Mouse (Mus musculus) CH12.LX (cell line): ENCODE results near the gene Ccn5. TPM values are rescaled to one million over a fixed set of nuclear protein-coding genes. Genes with fewer than 3 reads are reported as not detected.
A peak's percentile ranks its signal among the peaks of the same experiment; 100 is the strongest.

Source experiments
- DNase-seq: peaks from one replicate; pipeline ENCODE4 v3.0.0-alpha.2; 2013; ENCODE audit errors: extremely low read depth
- H3K27ac ChIP-seq: 2 replicates; pipeline ENCODE4 v1.5.1; 2012; ENCODE audit warnings: low read depth, mild to moderate bottlenecking, control low read depth, moderate library complexity; ENCODE audit not compliant: insufficient read depth
- H3K27me3 ChIP-seq: replicated peaks from 2 replicates; pipeline ENCODE3; 2012; ENCODE audit warnings: inconsistent platforms
- H3K36me3 ChIP-seq, 2 experiments: replicated peaks in 1 of 2; 2 replicates each; pipeline versions ENCODE3 to v1.6.1; 2012; ENCODE audit warnings: inconsistent platforms in 1 of 2, low read length in 1 of 2, mild to moderate bottlenecking in 1 of 2, mixed read lengths in 1 of 2, moderate library complexity in 1 of 2; ENCODE audit not compliant: control insufficient read depth in 1 of 2, insufficient read depth in 1 of 2
- H3K4me1 ChIP-seq, 2 experiments: 2 replicates each; pipeline ENCODE4 v1.6.1; 2012; ENCODE audit warnings: inconsistent platforms in 1 of 2, moderate library complexity in 1 of 2; ENCODE audit not compliant: insufficient read depth in 2 of 2, control insufficient read depth in 1 of 2
- H3K4me2 ChIP-seq: 2 replicates; pipeline ENCODE4 v1.6.1; 2012; ENCODE audit warnings: low read depth, mild to moderate bottlenecking, control low read depth; ENCODE audit not compliant: poor library complexity, insufficient read depth, severe bottlenecking
- H3K4me3 ChIP-seq, 3 experiments: fragments of 150-350 bp in 1 of 3; sonication (generic) in 1 of 3; replicated peaks in 1 of 3; 2 replicates each; pipeline versions ENCODE3 to v1.5.1; 2011 to 2012; ENCODE audit warnings: low read depth in 2 of 3, low read length in 2 of 3, mild to moderate bottlenecking in 2 of 3, moderate library complexity in 2 of 3, control low read depth in 1 of 3, improper control_type of control experiment in 1 of 3, inconsistent platforms in 1 of 3, mixed read lengths in 1 of 3; ENCODE audit not compliant: poor library complexity in 1 of 3
- H3K79me2 ChIP-seq: replicated peaks from 2 replicates; pipeline ENCODE4 v1.6.1; 2012; ENCODE audit warnings: mild to moderate bottlenecking, moderate library complexity; ENCODE audit not compliant: control insufficient read depth, poor library complexity, insufficient read depth, severe bottlenecking; ENCODE audit errors: extremely low read depth
- H3K9ac ChIP-seq: 2 replicates; pipeline ENCODE4 v1.6.1; 2012; ENCODE audit warnings: low read depth, mild to moderate bottlenecking, control low read depth, moderate library complexity; ENCODE audit not compliant: insufficient read depth
- H3K9me3 ChIP-seq: replicated peaks from 2 replicates; pipeline ENCODE3; 2012; ENCODE audit warnings: low read length, inconsistent platforms, mixed read lengths
- BHLHE40 ChIP-seq: IDR thresholded peaks from 2 replicates; pipeline ENCODE4 v1.6.1; 2011; ENCODE audit warnings: mild to moderate bottlenecking, low read depth, low read length, improper control_type of control experiment
- CHD1 ChIP-seq: IDR thresholded peaks from 2 replicates; pipeline ENCODE4 v1.6.1; 2012; ENCODE audit warnings: low read depth, low read length, improper control_type of control experiment, inconsistent platforms
- CHD2 ChIP-seq: IDR thresholded peaks from 2 replicates; pipeline ENCODE4 v1.6.1; 2011; ENCODE audit warnings: low read length, improper control_type of control experiment
- E2F4 ChIP-seq: IDR thresholded peaks from 2 replicates; pipeline ENCODE4 v1.6.1; 2011; ENCODE audit warnings: low read depth, low read length, improper control_type of control experiment; ENCODE audit not compliant: insufficient replicate concordance
- ELF1 ChIP-seq: IDR thresholded peaks from 2 replicates; pipeline ENCODE4 v1.6.1; 2014; ENCODE audit warnings: low read depth, mild to moderate bottlenecking, inconsistent platforms, low read length, improper control_type of control experiment
- EP300 ChIP-seq: IDR thresholded peaks from 2 replicates; pipeline ENCODE4 v1.6.1; 2011; ENCODE audit warnings: low read length, improper control_type of control experiment
- ETS1 ChIP-seq: conservative IDR thresholded peaks from 2 replicates; pipeline ENCODE4 v1.6.1; 2012; ENCODE audit warnings: low read depth, mild to moderate bottlenecking, inconsistent platforms, low read length, improper control_type of control experiment, moderate library complexity
- GABPA ChIP-seq: IDR thresholded peaks from 2 replicates; pipeline ENCODE4 v1.6.1; 2012; ENCODE audit warnings: low read depth, low read length, improper control_type of control experiment, inconsistent platforms; ENCODE audit not compliant: insufficient replicate concordance
- HCFC1 ChIP-seq: IDR thresholded peaks from 2 replicates; pipeline ENCODE4 v1.6.1; 2012; ENCODE audit warnings: low read depth, mild to moderate bottlenecking, inconsistent platforms, low read length, improper control_type of control experiment
- IRF4 ChIP-seq: IDR thresholded peaks from 2 replicates; pipeline ENCODE4 v1.6.1; 2014; ENCODE audit warnings: low read depth, mild to moderate bottlenecking, inconsistent platforms, low read length, improper control_type of control experiment
- JUN ChIP-seq: IDR thresholded peaks from 2 replicates; pipeline ENCODE4 v1.6.1; 2011; ENCODE audit warnings: low read depth, mild to moderate bottlenecking, low read length, improper control_type of control experiment, moderate library complexity; ENCODE audit not compliant: insufficient read depth
- JUND ChIP-seq: conservative IDR thresholded peaks from 2 replicates; pipeline ENCODE4 v1.6.1; 2011; ENCODE audit warnings: low read depth, low read length, improper control_type of control experiment
- MAFK ChIP-seq: IDR thresholded peaks from 2 replicates; pipeline ENCODE4 v1.6.1; 2011; ENCODE audit warnings: low read length, improper control_type of control experiment; ENCODE audit not compliant: insufficient replicate concordance
- MAX ChIP-seq: IDR thresholded peaks from 2 replicates; pipeline ENCODE4 v1.6.1; 2011; ENCODE audit warnings: low read length, improper control_type of control experiment
- MEF2A ChIP-seq: IDR thresholded peaks from 2 replicates; pipeline ENCODE4 v1.6.1; 2014; ENCODE audit warnings: low read depth, mild to moderate bottlenecking, inconsistent platforms, low read length, improper control_type of control experiment, borderline replicate concordance
- MXI1 ChIP-seq: IDR thresholded peaks from 2 replicates; pipeline ENCODE4 v1.6.1; 2011; ENCODE audit warnings: mild to moderate bottlenecking, low read depth, low read length, improper control_type of control experiment
- MYC ChIP-seq: IDR thresholded peaks from 2 replicates; pipeline ENCODE4 v1.6.1; 2011; ENCODE audit warnings: low read depth, mild to moderate bottlenecking, improper control_type of control experiment, low read length
- NRF1 ChIP-seq: IDR thresholded peaks from 2 replicates; pipeline ENCODE4 v1.6.1; 2014; ENCODE audit warnings: low read depth, mild to moderate bottlenecking, inconsistent platforms, low read length, improper control_type of control experiment, moderate library complexity
- POLR2A ChIP-seq: IDR thresholded peaks from 2 replicates; pipeline ENCODE4 v1.6.1; 2011; ENCODE audit warnings: low read depth, mild to moderate bottlenecking, improper control_type of control experiment, low read length
- POLR2AphosphoS2 ChIP-seq: IDR thresholded peaks from 2 replicates; pipeline ENCODE4 v1.6.1; 2011; ENCODE audit warnings: low read depth, low read length, improper control_type of control experiment
- RAD21 ChIP-seq: IDR thresholded peaks from 2 replicates; pipeline ENCODE4 v1.6.1; 2011; ENCODE audit warnings: low read depth, mild to moderate bottlenecking, low read length, improper control_type of control experiment, moderate library complexity
- RCOR1 ChIP-seq: conservative IDR thresholded peaks from 2 replicates; pipeline ENCODE4 v1.6.1; 2012; ENCODE audit warnings: low read depth, mild to moderate bottlenecking, inconsistent platforms, low read length, improper control_type of control experiment
- SIN3A ChIP-seq: IDR thresholded peaks from 2 replicates; pipeline ENCODE4 v1.6.1; 2012; ENCODE audit warnings: low read length, improper control_type of control experiment, inconsistent platforms
- SMC3 ChIP-seq: IDR thresholded peaks from 2 replicates; pipeline ENCODE4 v1.6.1; 2011; ENCODE audit warnings: low read depth, low read length, improper control_type of control experiment
- TCF12 ChIP-seq: IDR thresholded peaks from 2 replicates; pipeline ENCODE4 v1.6.1; 2014; ENCODE audit warnings: low read depth, mild to moderate bottlenecking, inconsistent platforms, low read length, improper control_type of control experiment
- UBTF ChIP-seq: IDR thresholded peaks from 2 replicates; pipeline ENCODE4 v1.6.1; 2012; ENCODE audit warnings: low read depth, mild to moderate bottlenecking, inconsistent platforms, low read length, improper control_type of control experiment, moderate library complexity
- USF2 ChIP-seq: conservative IDR thresholded peaks from 2 replicates; pipeline ENCODE4 v1.6.1; 2011; ENCODE audit warnings: low read depth, low read length, improper control_type of control experiment
- ZC3H11A ChIP-seq: IDR thresholded peaks from 2 replicates; pipeline ENCODE4 v1.6.1; 2012; ENCODE audit warnings: low read depth, mild to moderate bottlenecking, inconsistent platforms, low read length, improper control_type of control experiment
- ZKSCAN1 ChIP-seq: IDR thresholded peaks from 2 replicates; pipeline ENCODE4 v1.6.1; 2012; ENCODE audit warnings: low read depth, inconsistent platforms, low read length, improper control_type of control experiment, borderline replicate concordance
- dilution Hi-C: fragments of 300-500 bp; cut with MboI; formaldehyde crosslinking; loops from 2 replicates; pipeline ENCODE4 v1.14.3; 2020; ENCODE audit warnings: low sequenced_read_pairs; ENCODE audit not compliant: extremely low pct_unique_long_range_greater_than_20kb, extremely low pct_ligation_motif_present
- in situ Hi-C: fragments of 300-500 bp; cut with MboI; formaldehyde crosslinking; loops from 3 replicates; pipeline ENCODE4 v1.14.3; 2019; ENCODE audit warnings: low sequenced_read_pairs, low pct_ligation_motif_present, low pct_unique_long_range_greater_than_20kb, mixed read lengths
- polyA plus RNA-seq: library from polyadenylated mRNA; unstranded; fragments of >175 nt; gene quantifications from 2 replicates; pipeline ENCODE4 v1.2.1, GENCODE M21; 2012; ENCODE audit warnings: low read depth; ENCODE audit not compliant: insufficient read length
- total RNA-seq, 2 experiments: library from RNA; depleted of rRNA; stranded (reverse); fragments of 300-350 nt in 1 of 2; fragments of >200 nt in 1 of 2; gene quantifications; 2 replicates each; pipeline ENCODE4 v1.2.3; 2012 to 2014

Gene Ccn5
- total and polyA plus RNA-seq, 3 experiments, result not detected

- dilution Hi-C loops, result no loop called here
- in situ Hi-C loops, result no loop called here
- Histone ChIP-seq H3K4me2 (no peak overlapping the region), H3K9me3 (no peaks in the 10 kb centered on the region), H3K4me1 (peaks cover 9 to 16% of the 10 kb centered on the region in 2 experiments), H3K79me2 (no peaks in the 10 kb centered on the region), H3K4me3 (no peak overlapping the region), H3K9ac (no peak overlapping the region), H3K27ac (no peak overlapping the region), H3K27me3 (peaks cover 15% of the 10 kb centered on the region), H3K36me3 (no peaks in the 10 kb centered on the region)
- DNase-seq, result no peak
- TF ChIP-seq HCFC1, result no peak
Observed at GRCm38 (mm10) chr2:163826494-163826893, 5.8 kb downstream of the Ccn5 start.

- no peak overlapping the region for H3K4me2 ChIP-seq
Observed at GRCm38 (mm10) chr2:163831163-163831562, 10.5 kb downstream of the Ccn5 start.

GRCm38 (mm10) chr2:163838043-163838442 lies 17.4 kb downstream of the Ccn5 start:
- no peaks in the 10 kb centered on the region for H3K79me2 ChIP-seq
- no peaks in the 10 kb centered on the region for H3K9me3 ChIP-seq
- in situ Hi-C loops (no loop called here), dilution Hi-C loops (no loop called here)
- peak overlapping the region; percentile 24; the same call in 1 of the 2 replicates for H3K4me2 ChIP-seq
- H3K4me3 ChIP-seq, result no peak overlapping the region
- H3K27me3 ChIP-seq, result peaks cover 45% of the 10 kb centered on the region
- peak; percentile 85 for DNase-seq
- H3K4me1 ChIP-seq, result no peaks in the 10 kb centered on the region
- no peaks in the 10 kb centered on the region for H3K36me3 ChIP-seq
- no peak overlapping the region for H3K27ac ChIP-seq
- H3K9ac ChIP-seq, result no peak overlapping the region
- TF ChIP-seq MXI1, result no peak
- TF ChIP-seq MYC, result 0 out of 2 replicates have a peak, but pooled peaks have one; percentile 18
- TF ChIP-seq JUN, result no peak
- TF ChIP-seq ELF1, result 0 out of 2 replicates have a peak, but pooled peaks have one; percentile 26
- TF ChIP-seq SMC3, result peak; percentile 85
- no peak for TF ChIP-seq MAFK
- TF ChIP-seq EP300, result no peak
- TF ChIP-seq SIN3A, result 0 out of 2 replicates have a peak, but pooled peaks have one; percentile 24
- no peak for TF ChIP-seq CHD1
- TF ChIP-seq GABPA, result no peak
- TF ChIP-seq UBTF, result no peak
- TF ChIP-seq BHLHE40, result no peak
- peak; percentile 54; the same call in 1 of the 2 replicates for TF ChIP-seq TCF12
- TF ChIP-seq HCFC1, result no peak
- no peak for TF ChIP-seq POLR2AphosphoS2
- TF ChIP-seq MEF2A, result peak; percentile 53; the same call in 1 of the 2 replicates
- TF ChIP-seq RCOR1, result 0 out of 2 replicates have a peak, but pooled peaks have one; percentile 30

More at GRCm38 (mm10) chr2:163831163-163831562, 10.5 kb downstream of the Ccn5 start:
- Histone ChIP-seq H3K4me3 (no peak overlapping the region), H3K4me1 (peaks cover 11 to 24% of the 10 kb centered on the region in 2 experiments), H3K9me3 (no peaks in the 10 kb centered on the region), H3K36me3 (no peaks in the 10 kb centered on the region), H3K27me3 (peaks cover 2% of the 10 kb centered on the region), H3K27ac (no peak overlapping the region), H3K9ac (no peak overlapping the region), H3K79me2 (no peaks in the 10 kb centered on the region)
- in situ Hi-C loops (no loop called here), dilution Hi-C loops (no loop called here)
- no peak for TF ChIP-seq MEF2A
- TF ChIP-seq EP300, result no peak
- TF ChIP-seq NRF1, result no peak
- no peak for TF ChIP-seq TCF12
- TF ChIP-seq MAX, result no peak
- peak; percentile 24; the same call in 1 of the 2 replicates for TF ChIP-seq JUND
- no peak for TF ChIP-seq RAD21
- TF ChIP-seq ZC3H11A, result no peak
- no peak for TF ChIP-seq POLR2A
- no peak for TF ChIP-seq USF2
- TF ChIP-seq POLR2AphosphoS2, result no peak
- TF ChIP-seq ZKSCAN1, result no peak
- no peak for TF ChIP-seq HCFC1
- no peak for TF ChIP-seq SMC3
- no peak for TF ChIP-seq SIN3A
- TF ChIP-seq E2F4, result no peak
- no peak for TF ChIP-seq UBTF
- TF ChIP-seq CHD2, result 0 out of 2 replicates have a peak, but pooled peaks have one; percentile 4
- TF ChIP-seq IRF4, result peak; percentile 37; the same call in 1 of the 2 replicates
- TF ChIP-seq ETS1, result peak; percentile 66
- DNase-seq, result peak; percentile 72
